Mouse (Mus musculus): ENCODE data around the gene Trim54.

Trim54 gene

DNA sequence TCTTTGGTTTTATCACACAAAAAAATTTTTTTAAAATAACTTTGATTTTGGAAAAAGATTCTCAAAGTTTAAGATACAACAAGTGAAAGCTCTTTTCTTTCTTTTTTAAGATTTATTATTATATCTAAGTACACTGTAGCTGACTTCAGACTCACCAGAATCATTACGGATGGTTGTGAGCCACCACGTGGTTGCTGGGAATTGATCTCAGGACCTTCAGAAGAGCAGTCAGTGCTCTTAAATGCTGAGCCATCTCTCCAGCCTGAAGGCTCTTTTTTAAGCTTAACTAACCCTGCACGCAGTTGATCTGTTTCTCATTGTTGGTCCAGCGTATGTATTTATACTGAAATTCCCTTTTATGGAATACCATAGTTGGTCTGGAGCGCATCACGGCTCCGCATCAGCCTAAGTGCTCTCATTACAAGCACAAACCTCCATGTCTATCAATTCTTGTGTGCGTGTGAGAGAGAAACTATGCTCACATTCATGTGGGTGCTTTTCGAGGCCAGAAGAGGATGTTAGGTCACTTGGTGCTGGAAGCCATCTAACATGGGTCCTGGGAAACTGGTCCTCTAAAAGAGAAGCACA, 64.8 kb downstream of the Trim54 start:
- no peak for DNase-seq (ENCODE audit: low spot score in 2 of 2)

DNA sequence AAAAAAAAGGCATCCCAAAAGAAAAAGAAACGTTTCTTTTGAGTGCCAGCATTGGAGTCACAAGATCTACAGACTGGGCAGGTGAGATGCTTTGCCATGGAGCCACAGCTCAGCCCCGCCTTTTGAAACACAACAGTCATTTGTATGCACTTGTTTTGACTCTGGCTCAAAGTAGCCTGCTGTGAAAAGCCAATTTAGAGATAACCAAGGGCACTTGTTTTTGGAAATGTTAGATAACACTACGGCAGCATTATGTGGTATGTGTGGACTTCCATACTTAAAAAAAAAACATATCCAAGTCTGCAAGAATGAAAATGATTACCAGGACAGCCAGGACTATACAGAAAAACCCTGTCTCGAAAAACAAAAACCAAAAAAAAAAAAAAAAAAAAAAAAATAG, 67.2 kb downstream of the Trim54 start:
- no peak for DNase-seq (ENCODE audit: low spot score in 2 of 2)
